Mouse (Mus musculus) gastrocnemius, postnatal 14 days (tissue): Measurements from ENCODE around the gene Ascc1. TPM values are rescaled to one million over a fixed set of nuclear protein-coding genes. Genes with fewer than 3 reads are reported as not detected.

ENCODE experiments used
- DNase-seq: peaks from one replicate; pipeline ENCODE4 v3.0.0; 2021; ENCODE audit warnings: mixed read lengths
- intact Hi-C: fragments of 180-260 bp; cut with DNase I; formaldehyde crosslinking; loops from one replicate; pipeline ENCODE4 v1.15.1; 2025; ENCODE audit warnings: low total_unique reads
- total RNA-seq, 2 experiments: library from RNA; stranded (reverse); gene quantifications; 2 replicates each; pipeline ENCODE4 v1.2.3; 2021

Ascc1 gene
- total RNA-seq, 2 experiments from 2014 or later, result 11.2 to 13.2 TPM

GRCm38 (mm10) chr10:60106146-60106530 lies 103.5 kb downstream of the Ascc1 start, which contains the start of gene Spock2:
Gene Spock2, plus strand, starts transcription at chr10:60106219.
- DNase-seq, result peak; percentile 38
- intact Hi-C loops, result no loop called here

- peak; percentile 40 for DNase-seq
- intact Hi-C loops, result no loop called here
Observed at GRCm38 (mm10) chr10:60106531-60107186, 104.1 kb downstream of the Ascc1 start.

GRCm38 (mm10) chr10:60107448-60107847 lies 104.8 kb downstream of the Ascc1 start:
- intact Hi-C loops, result no loop called here
- no peak for DNase-seq

- intact Hi-C loops, result no loop called here
- no peak for DNase-seq
Observed at GRCm38 (mm10) chr10:60108321-60109111, 105.9 kb downstream of the Ascc1 start.

GRCm38 (mm10) chr10:60109336-60109735 lies 106.7 kb downstream of the Ascc1 start:
- no peak for DNase-seq
- intact Hi-C loops, result no loop called here

- no peak for DNase-seq
- intact Hi-C loops, result no loop called here
Observed at GRCm38 (mm10) chr10:60109989-60110388, 107.4 kb downstream of the Ascc1 start.

GRCm38 (mm10) chr10:60110908-60111475 lies 108.4 kb downstream of the Ascc1 start:
- intact Hi-C loops, result no loop called here
- DNase-seq, result no peak

GRCm38 (mm10) chr10:60113965-60114690 lies 111.5 kb downstream of the Ascc1 start:
- no peak for DNase-seq
- intact Hi-C loops, result no loop called here

GRCm38 (mm10) chr10:60115345-60116185 lies 113.0 kb downstream of the Ascc1 start:
- intact Hi-C loops, result no loop called here
- DNase-seq, result no peak

- intact Hi-C loops, result no loop called here
- no peak for DNase-seq
Observed at GRCm38 (mm10) chr10:60116997-60117396, 114.4 kb downstream of the Ascc1 start.

- no peak for DNase-seq
- intact Hi-C loops, result no loop called here
Observed at GRCm38 (mm10) chr10:60118464-60118863, 115.9 kb downstream of the Ascc1 start.

- intact Hi-C loops, result no loop called here
- no peak for DNase-seq
Observed at GRCm38 (mm10) chr10:60120630-60121029, 118.0 kb downstream of the Ascc1 start.

- intact Hi-C loops, result no loop called here
- no peak for DNase-seq
Observed at GRCm38 (mm10) chr10:60124078-60124477, 121.5 kb downstream of the Ascc1 start.

- no peak for DNase-seq
Observed at GRCm38 (mm10) chr10:60125529-60126327, 123.1 kb downstream of the Ascc1 start.

GRCm38 (mm10) chr10:60128287-60128686 lies 125.7 kb downstream of the Ascc1 start:
- DNase-seq, result no peak
- intact Hi-C loops, result no loop called here

More at GRCm38 (mm10) chr10:60125529-60126327, 123.1 kb downstream of the Ascc1 start:
- intact Hi-C loops, result no loop called here

- intact Hi-C loops, result no loop called here
- no peak for DNase-seq
Observed at GRCm38 (mm10) chr10:60130504-60130903, 127.9 kb downstream of the Ascc1 start.

- DNase-seq, result no peak
- intact Hi-C loops, result no loop called here
Observed at GRCm38 (mm10) chr10:60133501-60133900, 130.9 kb downstream of the Ascc1 start.

GRCm38 (mm10) chr10:60134201-60134600 lies 131.6 kb downstream of the Ascc1 start:
- intact Hi-C loops, result no loop called here
- DNase-seq, result no peak
